Mouse (Mus musculus) C2C12 (cell line): Measurements from ENCODE around the gene Sppl3.

Source experiments
- CTCF ChIP-seq: IDR thresholded peaks from one replicate; pipeline ENCODE4 v1.5.1; 2011; ENCODE audit not compliant: control insufficient read depth, insufficient read depth, insufficient read length
- MAX ChIP-seq: IDR thresholded peaks from one replicate; pipeline ENCODE4 v1.6.1; 2011; ENCODE audit warnings: mild to moderate bottlenecking, control low read depth
- MYOD1 ChIP-seq: IDR thresholded peaks from one replicate; pipeline ENCODE4 v1.6.1; 2011; ENCODE audit warnings: low read depth; ENCODE audit not compliant: control insufficient read depth, insufficient read length
- MYOG ChIP-seq: IDR thresholded peaks from one replicate; pipeline ENCODE4 v1.6.1; 2011; ENCODE audit not compliant: control insufficient read depth, insufficient read length; ENCODE audit errors: extremely low read depth

GRCm38 (mm10) chr5:115043626-115044025 is 32.7 kb downstream of the Sppl3 start:
- TF ChIP-seq CTCF = no peak
- TF ChIP-seq MYOG = no peak
- TF ChIP-seq MAX = no peak
- no peak for TF ChIP-seq MYOD1
